Mouse (Mus musculus): Measurements from ENCODE around the gene Tgfbr3l. TPM values are rescaled to one million over a fixed set of nuclear protein-coding genes. Genes with fewer than 3 reads are reported as not detected.

The Tgfbr3l gene
- total and polyA plus RNA-seq, 2 experiments = 4.2 to 35.1 TPM

DNA sequence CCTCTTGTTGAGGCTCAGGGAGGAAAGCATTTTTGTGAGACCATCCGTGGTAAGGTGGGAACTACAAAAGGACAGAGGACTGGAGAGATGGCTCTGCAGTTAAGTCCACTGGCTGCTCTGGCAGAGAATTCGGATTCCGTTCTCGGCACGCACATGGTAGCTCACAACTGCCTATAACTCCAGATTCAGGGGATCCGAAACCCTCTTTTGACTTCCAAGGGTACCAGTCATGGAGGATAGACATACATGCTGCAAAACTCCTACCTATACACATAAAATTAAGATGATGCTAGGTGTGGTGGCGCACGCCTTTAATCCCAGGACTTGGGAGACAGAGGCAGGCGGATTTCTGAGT, 28.1 kb downstream of the Tgfbr3l start:
- H3K4me3 ChIP-seq (ENCODE audit: insufficient read depth, low read depth, low read length) = peak overlapping the region; percentile 56
- DNase-seq (ENCODE audit: extremely low read depth, low read depth, low spot score) = no peak
- WGBS = 20% methylated on average over 9 of the region's 9 CpGs
- TF ChIP-seq POLR2A (IDR thresholded peaks at IDR 0.05; ENCODE audit: extremely low read depth, insufficient read depth, low read length) (no peak), CTCF (IDR thresholded peaks at IDR 0.05; ENCODE audit: low read depth, low read length) (no peak)
- H3K9ac ChIP-seq (ENCODE audit: low read depth, low read length) = peak overlapping the region; percentile 63
- H3K79me2 ChIP-seq (ENCODE audit: control insufficient read depth, insufficient read depth, low read length) = peaks cover 3% of the 10 kb centered on the region; the same call in 1 of the 2 replicates
- peaks cover 13% of the 10 kb centered on the region for H3K36me3 ChIP-seq (ENCODE audit: control insufficient read depth, insufficient read depth, low read length)
- H3K27ac ChIP-seq (replicated peaks; ENCODE audit: insufficient read depth, low read depth, low read length) = peak overlapping the region; percentile 78
- peaks cover 4% of the 10 kb centered on the region; the same call in 1 of the 2 replicates for H3K4me1 ChIP-seq (ENCODE audit: control insufficient read depth, insufficient read depth, low read length)
- H3K27me3 ChIP-seq (ENCODE audit: control insufficient read depth, insufficient read depth, low read length) = no peaks in the 10 kb centered on the region

DNA sequence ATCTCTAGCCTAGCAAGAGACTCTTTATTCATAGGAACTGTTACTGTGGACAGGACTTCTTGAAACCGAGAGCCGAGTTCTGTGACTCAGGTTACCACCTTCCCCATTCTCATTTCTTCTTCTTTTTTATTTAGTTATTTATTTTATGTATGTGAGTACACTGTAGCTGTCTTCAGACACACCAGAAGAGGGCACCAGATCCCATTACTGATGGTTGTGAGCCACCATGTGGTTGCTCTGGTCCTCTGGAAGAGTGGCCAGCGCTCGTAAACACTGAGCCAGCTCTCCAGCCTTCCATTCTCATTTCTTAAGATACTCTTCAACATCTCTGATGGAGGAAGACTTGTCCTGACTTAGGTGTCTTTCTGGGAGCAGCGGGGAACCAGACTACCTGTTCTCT, 44.7 kb downstream of the Tgfbr3l start:
- Histone ChIP-seq H3K36me3 (ENCODE audit: control insufficient read depth, insufficient read depth, low read length) (peaks cover 63% of the 10 kb centered on the region), H3K4me3 (ENCODE audit: insufficient read depth, low read depth, low read length) (no peak overlapping the region), H3K4me1 (ENCODE audit: control insufficient read depth, insufficient read depth, low read length) (no peaks in the 10 kb centered on the region), H3K27ac (replicated peaks; ENCODE audit: insufficient read depth, low read depth, low read length) (no peak overlapping the region), H3K79me2 (ENCODE audit: control insufficient read depth, insufficient read depth, low read length) (no peaks in the 10 kb centered on the region; the same call in 1 of the 2 replicates), H3K27me3 (ENCODE audit: control insufficient read depth, insufficient read depth, low read length) (no peaks in the 10 kb centered on the region), H3K9ac (ENCODE audit: low read depth, low read length) (no peak overlapping the region)
- DNase-seq (ENCODE audit: extremely low read depth, low read depth, low spot score) = no peak
- 79% methylated on average over 5 of the region's 5 CpGs for WGBS
- TF ChIP-seq POLR2A (IDR thresholded peaks at IDR 0.05; ENCODE audit: extremely low read depth, insufficient read depth, low read length) (no peak), CTCF (IDR thresholded peaks at IDR 0.05; ENCODE audit: low read depth, low read length) (peak; percentile 20; the same call in 1 of the 2 replicates)

DNA sequence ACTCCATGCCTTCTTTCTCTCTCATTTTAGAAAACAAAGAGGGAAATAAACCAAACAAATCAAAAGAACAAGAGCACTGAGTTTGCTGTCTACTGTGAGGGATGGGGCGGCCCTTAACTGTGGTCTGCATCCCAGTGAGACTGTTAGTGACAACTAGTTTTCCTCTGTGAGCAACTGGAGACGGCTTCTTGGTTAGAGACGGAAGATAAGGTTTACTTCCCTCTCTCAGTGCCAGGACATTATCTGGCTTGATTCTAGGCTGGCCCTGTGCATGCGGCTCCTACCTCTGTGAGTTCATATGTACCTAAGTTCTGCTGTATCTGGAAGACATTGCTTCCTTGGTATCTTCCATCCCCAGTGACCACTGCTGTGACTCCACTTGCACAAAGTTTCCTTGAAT, 49.8 kb downstream of the Tgfbr3l start:
- H3K36me3 ChIP-seq (ENCODE audit: control insufficient read depth, insufficient read depth, low read length) = peaks cover 71% of the 10 kb centered on the region
- no peaks in the 10 kb centered on the region; the same call in 1 of the 2 replicates for H3K79me2 ChIP-seq (ENCODE audit: control insufficient read depth, insufficient read depth, low read length)
- H3K27ac ChIP-seq (replicated peaks; ENCODE audit: insufficient read depth, low read depth, low read length) = no peak overlapping the region
- no peak overlapping the region for H3K4me3 ChIP-seq (ENCODE audit: insufficient read depth, low read depth, low read length)
- no peak for DNase-seq (ENCODE audit: extremely low read depth, low read depth, low spot score)
- TF ChIP-seq CTCF (IDR thresholded peaks at IDR 0.05; ENCODE audit: low read depth, low read length) (no peak), POLR2A (IDR thresholded peaks at IDR 0.05; ENCODE audit: extremely low read depth, insufficient read depth, low read length) (no peak)
- H3K27me3 ChIP-seq (ENCODE audit: control insufficient read depth, insufficient read depth, low read length) = no peaks in the 10 kb centered on the region
- no peak overlapping the region for H3K9ac ChIP-seq (ENCODE audit: low read depth, low read length)
- WGBS = 82% methylated on average over 4 of the region's 4 CpGs
- no peaks in the 10 kb centered on the region for H3K4me1 ChIP-seq (ENCODE audit: control insufficient read depth, insufficient read depth, low read length)

Other genes starting within 250 kb of the Tgfbr3l start
- 0.27 and 0.74 TPM in 2 replicates for gene Cd209f, start 142.4 kb upstream of the Tgfbr3l start, total RNA-seq (2014; rRNA removed)
- 0.51 and 4.1 TPM in 2 replicates for gene Cd209f, start 142.4 kb upstream of the Tgfbr3l start, polyA plus RNA-seq (2012; rRNA removed)
- not detected in 2 replicates for gene Cd209g, start 114.1 kb upstream of the Tgfbr3l start, total RNA-seq (2014; rRNA removed)
- 0.22 and 3.9 TPM in 2 replicates for gene Cd209g, start 114.1 kb upstream of the Tgfbr3l start, polyA plus RNA-seq (2012; rRNA removed)
- 3.2 TPM in 2 replicates for gene Evi5l, start 81.6 kb upstream of the Tgfbr3l start, total RNA-seq (2014; rRNA removed)
- gene Evi5l, start 81.6 kb upstream of the Tgfbr3l start, polyA plus RNA-seq (2012; rRNA removed) = 5.3 and 8.0 TPM in 2 replicates
- gene Prr36, start 30.8 kb upstream of the Tgfbr3l start, total RNA-seq (2014; rRNA removed) = 0.13 and 0.37 TPM in 2 replicates
- 0.24 and 0.34 TPM in 2 replicates for gene Prr36, start 30.8 kb upstream of the Tgfbr3l start, polyA plus RNA-seq (2012; rRNA removed)
- gene Lrrc8e, start 21.4 kb upstream of the Tgfbr3l start, total RNA-seq (2014; rRNA removed) = 0.13 and 0.18 TPM in 2 replicates
- gene Lrrc8e, start 21.4 kb upstream of the Tgfbr3l start, polyA plus RNA-seq (2012; rRNA removed) = 0.06 and 0.24 TPM in 2 replicates
- gene Map2k7, start 9.5 kb upstream of the Tgfbr3l start, total RNA-seq (2014; rRNA removed) = 9.5 and 12.4 TPM in 2 replicates
- 23.3 and 26.1 TPM in 2 replicates for gene Map2k7, start 9.5 kb upstream of the Tgfbr3l start, polyA plus RNA-seq (2012; rRNA removed)
- 0.07 TPM in 1 of 2 replicates, not detected in the other for gene Gm49320, start 9.3 kb upstream of the Tgfbr3l start, total RNA-seq (2014; rRNA removed)
- 0.17 and 2.3 TPM in 2 replicates for gene Gm49320, start 9.3 kb upstream of the Tgfbr3l start, polyA plus RNA-seq (2012; rRNA removed)
- gene Snapc2, start 4.9 kb downstream of the Tgfbr3l start, total RNA-seq (2014; rRNA removed) = 6.7 and 8.7 TPM in 2 replicates
- 18.8 and 22.2 TPM in 2 replicates for gene Snapc2, start 4.9 kb downstream of the Tgfbr3l start, polyA plus RNA-seq (2012; rRNA removed)
- gene Ctxn1, start 11.1 kb downstream of the Tgfbr3l start, total RNA-seq (2014; rRNA removed) = 0.28 TPM in 1 of 2 replicates, not detected in the other
- 0.98 and 2.0 TPM in 2 replicates for gene Ctxn1, start 11.1 kb downstream of the Tgfbr3l start, polyA plus RNA-seq (2012; rRNA removed)
- gene Timm44, start 27.7 kb downstream of the Tgfbr3l start, total RNA-seq (2014; rRNA removed) = 39.0 and 41.5 TPM in 2 replicates
- 51.6 and 61.2 TPM in 2 replicates for gene Timm44, start 27.7 kb downstream of the Tgfbr3l start, polyA plus RNA-seq (2012; rRNA removed)
- 10.9 and 11.7 TPM in 2 replicates for gene Ccl25, start 77.0 kb downstream of the Tgfbr3l start, total RNA-seq (2014; rRNA removed)
- gene Ccl25, start 77.0 kb downstream of the Tgfbr3l start, polyA plus RNA-seq (2012; rRNA removed) = 2.4 and 3.3 TPM in 2 replicates
- 23.0 and 29.8 TPM in 2 replicates for gene Elavl1, start 77.2 kb downstream of the Tgfbr3l start, total RNA-seq (2014; rRNA removed)
- gene Elavl1, start 77.2 kb downstream of the Tgfbr3l start, polyA plus RNA-seq (2012; rRNA removed) = 18.1 and 18.8 TPM in 2 replicates
- gene Cers4, start 244.8 kb downstream of the Tgfbr3l start, total RNA-seq (2014; rRNA removed) = 1.4 and 2.6 TPM in 2 replicates
- 1.6 and 3.6 TPM in 2 replicates for gene Cers4, start 244.8 kb downstream of the Tgfbr3l start, polyA plus RNA-seq (2012; rRNA removed)

Measured in liver, adult 2 months (tissue).